Mouse (Mus musculus) right cerebral cortex, adult 18-20 months (tissue): Measurements from ENCODE around the gene Gpc6.
A peak's percentile ranks its signal among the peaks of the same experiment; 100 is the strongest.

Experiments
- DNase-seq: peaks from one replicate; pipeline ENCODE4 v3.0.0; 2022; ENCODE audit warnings: mixed read lengths

Gene Gpc6

DNA sequence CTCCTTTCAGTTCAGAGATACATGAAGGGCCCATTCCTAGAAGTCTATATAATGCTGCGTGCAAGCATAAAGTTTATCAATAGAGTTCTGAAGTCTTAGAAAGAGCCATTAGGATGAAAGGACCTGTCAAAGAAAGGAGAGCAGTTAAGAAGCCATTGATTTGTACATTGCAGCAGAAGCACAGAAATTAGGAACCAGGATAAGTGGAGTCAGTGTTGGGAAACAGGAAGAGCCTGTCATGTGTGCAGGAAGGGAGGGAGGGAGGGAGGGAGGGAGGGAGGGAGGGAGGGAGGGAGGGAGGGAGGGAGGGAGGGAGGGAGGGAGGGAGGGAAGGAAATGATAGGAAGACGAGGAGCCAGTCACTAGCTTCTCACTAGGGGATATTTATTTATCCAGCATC is 716.7 kb downstream of the Gpc6 start:
- no peak for DNase-seq

DNA sequence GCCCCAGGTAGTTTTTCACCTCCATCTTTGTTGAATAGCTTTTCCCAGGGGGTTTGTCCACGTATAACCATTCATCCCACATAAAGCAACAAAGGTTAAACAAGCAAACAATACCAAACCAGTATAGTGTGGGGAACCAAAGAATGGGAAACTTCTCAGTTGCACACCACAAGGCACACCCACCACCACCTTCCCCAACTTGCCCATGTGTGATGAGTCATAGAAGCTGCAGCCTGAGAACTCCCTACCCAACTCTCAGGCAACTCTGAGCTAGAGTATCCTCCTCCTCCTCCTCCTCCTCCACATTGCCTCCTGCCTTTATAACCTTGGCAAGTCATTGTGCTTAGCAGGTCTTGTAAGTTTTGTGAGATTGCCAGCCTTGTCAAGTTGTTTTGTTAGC is 718.0 kb downstream of the Gpc6 start:
- DNase-seq = no peak

DNA sequence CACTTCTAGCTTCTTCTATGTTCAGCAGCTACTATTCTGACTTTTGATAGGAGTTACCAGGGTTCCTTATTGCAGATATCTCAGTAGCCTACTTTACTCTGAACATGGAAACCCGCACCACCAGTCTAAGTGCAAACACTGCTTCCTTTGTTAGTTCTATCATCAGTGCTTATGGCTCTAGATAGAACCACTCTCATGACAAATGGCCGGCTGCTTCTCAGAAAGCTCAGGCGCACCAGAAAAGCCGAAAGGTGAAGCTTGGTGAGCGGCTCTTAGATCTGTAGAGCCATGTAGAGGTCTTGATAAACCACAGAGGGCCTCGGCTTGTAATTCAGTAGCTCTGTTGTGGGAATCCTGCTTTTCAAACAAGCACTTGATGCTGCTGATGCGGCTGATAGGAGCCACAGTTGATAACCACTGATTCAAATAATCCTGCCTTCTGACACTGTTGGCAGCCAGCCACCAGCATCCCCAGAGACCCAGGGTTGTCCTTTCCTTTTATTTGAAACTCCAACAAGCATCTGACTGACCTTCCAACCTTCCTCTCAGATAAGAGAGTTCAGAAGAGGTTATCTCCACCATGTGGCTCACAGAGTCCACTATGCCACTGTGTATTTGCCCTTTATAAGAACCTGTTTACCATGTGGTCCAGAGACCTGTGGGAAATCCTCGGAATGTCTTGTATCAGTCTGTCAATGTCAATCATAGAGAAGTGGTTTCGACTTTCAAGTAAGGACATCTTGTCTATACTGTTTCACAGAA is 723.3 kb downstream of the Gpc6 start:
- DNase-seq = no peak

DNA sequence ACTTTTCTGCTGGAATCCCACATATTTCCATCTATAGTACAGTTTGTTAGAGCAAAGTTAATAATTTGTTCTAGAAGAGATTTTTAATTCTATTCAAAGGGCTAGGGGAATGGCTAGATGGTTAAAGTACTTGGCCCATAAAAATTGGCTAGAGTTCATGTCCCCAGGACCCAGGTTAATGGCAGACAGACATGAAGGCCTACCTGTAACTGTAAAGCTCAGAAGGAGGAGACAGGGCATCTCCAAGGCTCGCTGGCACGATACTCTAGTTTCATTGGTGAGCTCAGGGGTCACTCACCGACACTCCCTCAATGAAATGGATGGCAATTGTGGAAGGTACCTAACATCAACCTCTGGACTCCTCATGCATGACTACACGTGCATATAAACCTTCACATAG is 725.0 kb downstream of the Gpc6 start:
- DNase-seq = no peak

DNA sequence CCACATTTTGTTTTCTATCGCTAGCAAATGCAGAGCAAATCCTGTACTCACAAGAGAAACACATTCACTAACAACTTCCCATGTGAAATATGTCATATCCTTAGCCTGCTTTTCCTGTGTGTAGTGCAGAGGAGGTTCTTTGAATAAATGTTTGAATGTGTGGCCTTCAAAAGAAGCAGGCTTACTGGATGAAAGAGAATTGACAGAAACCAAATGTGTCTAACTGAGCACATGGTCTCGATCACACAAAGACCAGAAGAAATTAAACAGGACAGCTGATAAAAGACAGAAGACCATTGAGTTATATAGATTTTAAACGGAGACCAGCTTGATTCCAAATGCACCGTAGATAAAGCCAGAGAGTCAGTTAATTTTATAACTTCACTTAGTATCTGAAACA is 726.2 kb downstream of the Gpc6 start:
- DNase-seq = no peak

DNA sequence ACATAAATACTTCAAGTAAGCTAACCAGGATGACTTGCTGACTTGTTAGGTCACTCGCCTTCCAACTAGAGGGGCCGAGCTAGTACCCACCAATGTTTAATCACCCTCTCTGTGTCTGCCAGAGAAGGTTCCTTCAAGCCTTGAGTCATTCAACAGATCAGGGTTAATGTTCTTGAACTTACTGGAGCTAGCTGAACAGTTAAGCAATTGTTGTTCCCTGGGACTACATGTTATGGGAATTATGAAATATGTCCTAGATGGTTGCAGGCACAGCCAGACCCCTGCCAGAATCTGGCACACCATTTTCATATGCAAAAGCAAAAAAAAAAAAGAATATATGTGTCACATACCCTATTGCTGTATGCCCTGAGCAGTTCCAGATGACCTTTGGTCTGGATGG is 726.8 kb downstream of the Gpc6 start:
- no peak for DNase-seq

DNA sequence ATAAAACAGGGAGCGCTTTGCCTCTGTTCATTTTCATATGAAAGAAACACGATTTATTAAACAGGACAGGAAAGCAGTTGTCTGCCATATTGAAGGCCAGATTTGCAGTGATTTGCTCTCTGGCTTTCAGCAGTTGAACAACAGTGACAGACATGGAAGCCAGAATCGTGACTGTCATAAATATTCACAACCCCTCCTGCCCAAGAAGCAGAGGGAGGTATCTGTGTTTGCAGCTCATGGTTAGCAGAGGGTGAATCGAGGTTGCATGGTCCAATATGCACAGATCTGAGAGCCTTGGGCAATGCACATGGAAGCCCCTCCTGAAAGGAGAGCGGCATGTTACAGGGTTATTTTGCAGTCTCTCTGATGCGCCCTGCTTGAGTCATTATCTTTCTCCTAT is 730.3 kb downstream of the Gpc6 start:
- DNase-seq = no peak

DNA sequence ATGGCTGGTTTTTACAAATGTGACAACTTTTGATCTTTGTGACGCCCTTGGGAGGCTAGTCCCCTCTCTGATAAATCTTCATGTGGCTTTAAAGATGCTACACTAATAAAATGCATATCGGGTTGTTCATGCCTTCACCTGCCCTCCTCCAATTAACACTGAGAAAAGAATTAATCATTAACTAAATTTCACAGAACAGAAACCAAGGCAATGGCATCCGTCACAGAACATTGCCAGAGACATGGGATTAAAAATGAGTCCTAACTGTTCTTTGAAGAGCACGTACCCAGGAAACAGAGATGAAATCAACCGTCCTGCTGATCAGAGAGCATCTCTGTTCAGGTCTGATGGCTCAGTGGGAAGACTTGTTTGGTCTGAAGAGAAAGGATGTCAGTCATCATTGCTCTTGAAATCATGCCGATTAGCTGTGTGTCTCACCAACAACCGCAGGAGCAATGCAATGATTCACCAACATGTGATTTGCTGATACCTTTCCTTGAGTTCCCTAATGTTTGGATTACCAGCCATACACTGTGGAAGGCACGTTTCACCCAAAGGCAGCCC is 734.2 kb downstream of the Gpc6 start:
- DNase-seq = no peak

DNA sequence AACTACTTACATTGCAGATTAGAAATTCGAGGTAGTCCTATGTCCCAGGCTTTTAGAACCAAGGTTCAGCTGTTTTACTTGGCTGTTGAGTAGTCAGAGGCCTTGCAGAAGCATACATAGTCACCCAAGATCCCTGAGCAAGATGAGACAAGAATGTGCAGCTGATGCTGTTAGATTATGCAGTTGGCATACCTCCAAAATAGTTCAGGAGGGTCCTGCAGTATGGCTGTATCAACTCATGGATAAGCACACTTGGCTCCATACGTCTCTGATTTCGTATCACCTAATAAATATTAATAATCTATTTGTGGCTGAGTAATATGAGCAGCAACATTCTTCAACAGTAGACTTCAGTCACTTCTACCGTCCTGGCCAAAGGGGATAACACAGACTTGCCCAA is 737.1 kb downstream of the Gpc6 start:
- no peak for DNase-seq

DNA sequence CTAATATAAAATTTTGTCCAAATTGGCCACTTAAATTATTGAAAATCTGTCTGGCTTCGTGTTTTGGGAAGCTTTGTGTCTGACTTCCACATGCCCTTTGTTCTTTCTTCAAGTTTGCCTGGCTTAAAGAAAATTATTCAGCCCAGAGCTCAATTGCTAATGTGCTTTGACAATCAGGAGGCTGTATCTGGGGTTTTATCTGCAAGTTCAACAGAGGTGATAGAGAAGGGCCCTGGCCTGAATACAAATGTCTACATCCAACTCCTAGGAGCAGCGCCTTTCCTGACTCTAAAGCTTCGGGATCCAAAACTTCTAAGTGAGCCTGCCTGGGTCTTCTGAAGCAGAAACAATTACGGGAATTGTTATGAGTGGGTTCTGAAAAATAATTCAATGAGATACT is 739.7 kb downstream of the Gpc6 start:
- no peak for DNase-seq

DNA sequence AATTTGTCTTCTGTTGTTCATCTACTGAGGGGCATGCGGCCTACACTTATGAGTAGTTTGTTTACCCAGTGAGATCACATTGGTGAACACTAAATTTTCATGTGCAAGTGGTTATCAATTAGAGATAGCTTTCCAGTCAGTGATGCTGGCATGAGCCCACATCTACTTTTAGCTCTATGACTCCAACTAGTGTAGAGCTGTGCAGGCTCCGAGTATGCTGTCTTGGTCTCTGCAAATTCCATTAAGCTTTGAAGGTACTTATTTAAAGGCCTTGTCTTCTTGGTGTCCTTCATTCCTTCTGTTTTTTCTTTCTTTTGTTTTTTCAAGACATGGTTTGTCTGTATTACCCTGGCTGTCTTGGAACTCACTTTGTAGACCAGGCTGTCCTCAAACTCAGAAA is 741.0 kb downstream of the Gpc6 start:
- no peak for DNase-seq

DNA sequence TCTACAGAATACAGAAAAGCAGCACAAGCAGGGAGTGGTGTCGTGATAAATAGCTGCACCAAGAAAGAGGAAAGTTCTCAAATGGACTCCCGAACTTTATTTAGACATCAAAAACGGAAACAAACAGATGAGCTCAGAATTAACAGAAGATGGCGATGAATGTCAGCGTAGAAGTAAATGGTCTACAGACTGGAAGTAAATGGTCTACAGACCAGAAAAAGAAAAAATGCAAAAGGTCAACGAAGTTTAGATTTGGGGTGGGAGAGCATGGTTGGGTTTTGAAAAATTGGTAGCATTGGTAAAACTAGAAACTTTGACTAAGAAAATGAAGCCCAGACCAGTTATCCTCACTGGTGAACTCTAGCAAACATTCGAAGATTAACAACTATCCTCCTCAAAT is 748.4 kb downstream of the Gpc6 start:
- DNase-seq = no peak

DNA sequence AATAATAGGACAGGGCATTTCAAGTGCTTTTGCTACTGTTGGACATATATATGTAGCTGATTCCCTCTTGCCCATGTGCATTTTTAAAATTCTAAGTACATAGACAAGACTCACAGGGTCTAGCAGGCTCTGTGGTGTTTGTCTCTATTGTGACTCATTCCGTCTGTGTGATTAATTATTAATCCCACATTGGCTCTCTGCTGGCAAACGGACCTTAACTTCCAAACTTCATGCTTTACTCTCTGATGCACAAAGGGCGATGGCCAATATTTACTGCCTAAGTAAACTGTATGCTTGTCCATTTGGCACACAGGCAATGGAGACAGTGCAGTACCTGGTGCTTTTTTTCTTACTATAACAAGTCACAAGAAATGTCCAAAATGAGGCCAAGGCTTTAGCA is 749.4 kb downstream of the Gpc6 start:
- no peak for DNase-seq

DNA sequence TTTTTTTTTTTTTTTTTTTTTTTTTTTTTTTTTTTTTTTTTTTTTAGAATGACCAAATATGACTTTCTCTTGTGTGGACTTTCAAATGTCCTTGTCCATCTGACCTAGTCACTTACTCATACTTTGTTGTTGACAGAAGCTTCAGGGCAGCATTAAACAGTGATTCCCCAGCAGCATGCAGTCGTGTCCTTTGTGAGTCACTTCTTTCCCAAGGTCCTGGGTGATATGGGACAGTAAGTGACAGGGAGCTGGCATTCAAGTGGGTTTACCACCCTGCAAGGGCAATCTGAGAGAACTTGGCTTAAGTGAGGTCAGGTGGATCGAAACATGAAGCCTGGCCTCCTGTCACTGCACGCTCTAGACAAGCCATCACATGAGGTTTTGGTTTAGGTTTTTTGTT is 754.8 kb downstream of the Gpc6 start:
- no peak for DNase-seq

DNA sequence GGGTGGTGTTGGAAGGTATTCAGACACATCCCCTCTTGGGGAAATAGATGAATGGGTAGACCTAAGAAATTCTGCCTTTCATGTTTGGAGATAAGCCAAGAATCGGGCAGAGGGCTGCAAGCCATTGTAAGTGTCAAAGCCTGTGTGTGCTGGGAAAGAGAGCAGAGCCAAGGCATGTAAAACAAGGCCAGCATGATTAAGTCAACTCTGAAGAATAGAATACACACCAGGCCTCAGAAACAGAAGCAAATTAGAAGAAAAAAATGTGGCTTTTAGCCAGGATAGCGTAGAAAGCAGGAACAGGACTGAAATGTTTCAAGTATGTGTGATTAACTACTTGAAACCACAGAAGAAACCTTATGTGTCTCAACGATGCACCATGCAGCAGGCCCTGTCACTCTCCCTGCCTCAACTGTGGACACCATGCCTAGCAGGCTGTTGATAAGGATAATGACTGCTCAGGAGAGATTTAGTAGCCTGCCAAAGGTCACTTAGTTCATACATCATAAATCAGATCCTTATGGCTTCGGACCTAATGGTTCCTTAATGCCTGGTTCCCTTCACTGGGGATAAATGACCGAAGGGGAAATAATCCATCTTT is 756.3 kb downstream of the Gpc6 start:
- DNase-seq = no peak

DNA sequence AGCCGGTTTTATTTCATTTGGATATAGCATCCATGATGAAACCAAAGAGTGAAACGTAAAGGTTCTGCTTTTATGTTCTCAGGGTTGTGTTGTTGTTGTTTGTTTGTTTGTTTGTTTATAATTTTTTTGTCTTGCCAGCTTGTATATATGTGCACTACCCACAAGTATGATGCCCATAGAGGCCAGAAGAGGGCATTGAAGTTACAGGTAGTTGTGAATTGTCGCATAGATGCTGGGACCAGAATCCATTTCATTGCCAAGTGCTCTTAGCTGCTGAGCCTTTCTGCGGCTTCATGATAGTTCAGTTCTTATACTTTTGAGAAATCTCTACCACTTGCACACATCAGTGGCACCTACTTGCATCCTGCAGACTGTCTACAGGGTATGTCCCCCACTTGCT is 758.0 kb downstream of the Gpc6 start:
- no peak for DNase-seq

DNA sequence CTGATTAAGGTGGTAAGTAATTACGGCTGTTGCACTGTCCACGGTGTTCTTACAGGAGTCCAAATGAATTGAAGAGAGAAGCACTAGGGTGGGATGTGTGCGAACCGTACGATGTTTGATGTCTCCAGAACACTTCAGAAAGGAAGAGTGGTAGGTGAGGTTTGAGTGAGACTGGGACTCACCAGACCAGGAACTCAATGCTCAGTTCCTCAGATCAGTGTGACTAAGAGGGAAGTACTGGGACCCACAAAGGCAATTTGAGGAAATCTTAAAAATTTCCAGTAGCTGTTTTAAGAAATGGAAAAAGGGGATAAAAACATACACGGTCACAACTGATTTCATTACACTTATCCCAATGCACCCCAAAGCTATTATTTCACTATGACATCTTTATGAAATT is 764.7 kb downstream of the Gpc6 start:
- no peak for DNase-seq

DNA sequence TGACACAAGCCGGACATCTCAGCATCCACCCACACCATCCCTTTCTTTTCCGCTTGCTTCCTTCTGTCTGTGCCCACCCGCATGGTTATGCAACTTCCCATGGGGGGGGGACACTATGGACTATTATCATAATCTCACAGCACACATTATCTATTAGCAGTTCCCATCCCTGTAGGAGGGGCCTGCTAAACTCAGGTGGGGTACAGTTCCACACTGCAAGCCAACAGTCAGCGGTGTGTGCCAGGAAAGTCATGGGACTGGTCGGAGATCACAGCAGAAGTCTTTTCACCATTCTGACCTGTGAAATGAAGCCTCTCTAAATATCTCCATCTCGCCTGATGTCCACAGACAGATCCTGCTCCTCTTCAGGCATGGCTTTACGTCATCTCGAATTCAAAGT is 770.5 kb downstream of the Gpc6 start:
- DNase-seq = no peak

DNA sequence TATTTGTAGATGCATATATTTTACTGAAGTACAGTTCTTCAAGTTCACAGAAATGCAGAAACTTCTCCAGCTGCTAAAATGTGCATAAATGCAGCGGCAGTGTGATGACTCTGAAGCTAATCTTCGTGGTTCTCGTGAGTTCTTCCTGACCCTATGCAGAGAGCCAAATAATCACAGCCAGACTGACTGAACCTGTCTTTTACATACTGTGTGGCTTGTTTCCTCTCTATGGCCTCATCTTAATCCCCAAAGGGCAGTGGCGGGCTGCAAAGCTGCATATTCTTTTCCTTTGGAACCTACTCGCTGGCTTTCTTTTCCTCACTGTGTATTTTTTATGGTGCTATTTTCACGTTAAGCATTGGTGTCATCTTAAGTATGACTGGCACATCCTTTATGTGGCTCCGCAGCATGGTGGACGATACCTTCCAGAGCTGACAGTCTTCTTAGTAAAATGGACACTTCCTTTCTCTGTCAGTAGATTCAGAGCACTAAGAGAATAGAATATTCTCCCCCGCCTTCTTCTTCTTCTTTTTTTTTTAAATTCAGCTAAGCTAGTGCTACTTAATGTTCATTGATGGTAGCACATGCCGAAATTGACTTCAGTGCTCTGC is 775.7 kb downstream of the Gpc6 start:
- DNase-seq = no peak

DNA sequence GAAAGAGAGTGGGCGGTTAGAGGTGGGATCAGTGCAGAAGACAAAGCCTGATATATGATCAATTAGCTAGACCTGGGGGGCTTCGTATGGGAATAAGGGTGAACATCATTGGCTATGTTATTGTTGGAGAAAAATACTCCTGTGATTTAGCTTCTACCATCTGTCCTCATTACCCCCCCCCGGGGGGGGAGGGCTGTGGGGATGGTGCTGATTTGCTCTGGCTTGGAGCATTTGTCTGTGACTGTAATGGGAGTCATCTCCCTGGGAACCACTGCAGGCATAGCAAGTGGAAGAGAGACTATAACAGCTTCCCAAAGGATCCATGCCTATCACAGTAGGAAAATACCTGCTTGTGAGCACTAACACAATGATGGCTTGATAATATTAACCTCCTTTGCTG is 783.7 kb downstream of the Gpc6 start:
- DNase-seq = no peak

DNA sequence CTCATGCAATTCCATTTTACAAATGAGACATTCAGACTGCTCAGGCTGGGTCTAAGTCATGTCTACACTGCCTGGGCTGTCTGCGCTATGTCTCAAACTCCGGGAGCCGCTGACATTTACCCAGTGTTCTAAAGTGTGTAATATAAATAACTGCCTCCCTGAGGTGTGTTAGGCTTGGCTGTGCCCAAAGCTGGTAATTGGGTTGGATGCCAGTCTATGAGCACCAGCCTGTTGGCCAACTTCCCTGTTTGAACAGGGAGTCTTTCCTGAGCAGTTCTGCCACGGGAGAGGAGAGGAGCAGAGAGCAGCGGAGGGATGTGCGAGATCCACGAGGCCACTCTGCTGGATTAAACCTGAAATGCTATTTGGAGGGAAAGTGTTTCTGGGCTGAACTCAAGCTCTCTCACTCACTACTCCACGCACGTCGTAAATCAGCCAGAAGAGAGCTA is 785.4 kb downstream of the Gpc6 start:
- DNase-seq = peak; percentile 10

DNA sequence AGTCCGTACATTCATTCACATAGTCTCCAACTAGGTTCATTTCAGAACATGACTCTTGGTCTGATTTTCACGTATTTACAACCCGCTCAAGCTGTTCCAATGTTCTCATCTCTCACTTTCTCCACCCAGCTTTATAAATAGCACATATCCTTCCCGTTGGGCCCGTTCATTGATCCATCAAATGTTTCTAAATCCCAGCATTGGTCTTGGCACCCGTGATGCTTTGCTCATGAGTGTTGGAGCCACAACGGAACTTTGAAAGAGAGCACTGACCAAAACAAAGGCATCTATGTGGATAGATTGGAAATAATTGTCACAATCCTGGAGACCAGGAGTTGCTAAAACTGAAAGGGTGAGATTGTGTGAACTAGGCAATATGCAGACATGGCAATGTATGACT is 787.2 kb downstream of the Gpc6 start:
- no peak for DNase-seq

DNA sequence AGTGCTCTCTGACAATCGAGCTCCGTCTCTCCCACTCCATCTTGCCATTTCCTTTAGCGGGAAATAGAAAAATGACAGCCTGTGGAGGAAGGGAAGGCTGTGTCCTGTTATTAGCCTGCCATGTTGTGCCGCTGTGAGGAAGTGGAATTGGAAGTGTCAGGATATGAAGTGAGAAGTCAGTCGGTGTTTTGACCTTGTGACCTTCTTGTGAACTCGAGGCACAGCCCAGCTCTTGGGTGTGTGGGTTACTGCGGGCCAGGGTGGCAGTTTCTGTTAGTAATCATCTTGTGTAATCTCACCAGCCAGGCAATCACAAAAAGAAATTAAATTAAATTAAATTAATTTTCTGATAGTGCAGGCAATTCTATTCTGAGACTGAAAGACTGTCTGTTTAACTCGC is 789.0 kb downstream of the Gpc6 start:
- DNase-seq = no peak

DNA sequence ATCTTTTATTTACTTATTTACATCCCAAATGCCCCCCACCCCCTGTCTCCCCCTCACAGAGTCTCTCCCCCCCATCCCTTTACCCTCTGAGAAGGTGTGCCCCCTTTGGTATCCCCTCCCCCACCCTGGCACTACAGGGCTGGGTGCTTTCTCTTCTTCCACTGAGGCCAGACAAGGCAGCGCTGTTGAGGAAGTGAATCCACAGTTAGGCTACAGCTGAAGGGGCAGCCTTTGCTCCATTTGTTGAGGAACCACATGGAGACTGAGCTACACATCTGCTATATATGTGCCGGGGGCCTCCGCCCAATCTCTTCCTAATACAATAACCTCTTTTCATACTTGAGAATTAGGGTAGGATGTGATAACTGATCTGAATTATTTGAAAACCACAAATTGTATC is 791.2 kb downstream of the Gpc6 start:
- DNase-seq = no peak
